Mouse (Mus musculus) right cerebral cortex, adult 18-20 months (tissue): ENCODE measurements around the gene Ppm1m.
A peak's percentile ranks its signal among the peaks of the same experiment; 100 is the strongest.

Experiments
- DNase-seq: peaks from one replicate; pipeline ENCODE4 v3.0.0; 2022; ENCODE audit warnings: mixed read lengths

Gene Ppm1m

DNA sequence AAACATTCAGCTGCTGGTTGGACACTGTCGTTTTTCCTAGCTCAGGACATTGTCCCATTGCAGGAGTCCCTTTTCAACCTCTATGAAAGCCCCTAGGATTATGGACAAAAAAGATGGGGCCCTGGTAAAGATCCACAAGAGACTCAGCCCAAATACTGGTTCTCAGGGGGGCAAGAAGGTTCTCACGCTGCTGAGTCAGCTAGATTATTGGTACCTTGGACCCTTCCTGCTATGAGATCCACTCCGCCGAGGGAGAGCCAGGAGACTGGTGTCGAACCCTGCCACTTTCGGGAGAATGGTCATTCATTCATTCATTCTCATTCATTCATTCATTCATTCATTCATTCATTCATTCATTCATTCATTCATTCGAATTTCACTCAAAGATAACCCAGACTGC, 17.4 kb upstream of the Ppm1m start:
- DNase-seq, result no peak

DNA sequence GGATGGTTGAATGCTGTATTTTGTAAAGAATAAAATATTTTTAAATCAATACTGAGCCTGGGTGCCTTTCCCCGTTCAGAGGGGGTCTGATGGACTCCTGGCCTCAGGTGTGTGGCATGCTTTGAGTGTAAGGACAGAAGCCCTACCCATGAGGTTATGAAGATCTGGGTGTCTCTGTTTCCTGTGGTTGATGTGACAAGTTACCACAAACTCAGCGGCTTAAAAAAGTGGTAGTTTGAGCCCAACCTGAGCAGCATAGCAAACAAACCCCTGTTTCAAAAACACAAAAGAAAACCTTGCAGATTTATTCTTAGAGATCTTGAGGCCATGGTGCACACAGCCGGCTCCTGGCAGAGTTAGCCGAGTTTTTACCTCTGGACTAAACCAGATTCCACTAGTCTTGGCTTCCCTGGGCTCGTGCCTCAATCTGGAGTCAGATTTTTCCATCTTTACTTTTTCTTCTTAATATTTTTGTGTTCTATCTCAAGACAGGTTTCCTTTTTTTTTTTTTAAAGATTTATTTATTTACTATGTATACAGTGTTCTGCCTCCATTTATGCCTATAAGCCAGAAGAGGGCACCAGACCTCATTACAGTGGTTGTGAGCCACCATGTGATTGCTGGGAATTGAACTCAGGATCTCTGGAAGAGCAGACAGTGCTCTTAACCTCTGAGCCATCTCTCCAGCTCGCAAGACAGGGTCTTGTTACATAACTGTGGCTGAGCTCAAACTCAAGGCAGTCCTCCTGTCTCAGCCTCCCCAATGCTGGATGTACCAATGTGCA, 16.0 kb upstream of the Ppm1m start:
- no peak for DNase-seq

DNA sequence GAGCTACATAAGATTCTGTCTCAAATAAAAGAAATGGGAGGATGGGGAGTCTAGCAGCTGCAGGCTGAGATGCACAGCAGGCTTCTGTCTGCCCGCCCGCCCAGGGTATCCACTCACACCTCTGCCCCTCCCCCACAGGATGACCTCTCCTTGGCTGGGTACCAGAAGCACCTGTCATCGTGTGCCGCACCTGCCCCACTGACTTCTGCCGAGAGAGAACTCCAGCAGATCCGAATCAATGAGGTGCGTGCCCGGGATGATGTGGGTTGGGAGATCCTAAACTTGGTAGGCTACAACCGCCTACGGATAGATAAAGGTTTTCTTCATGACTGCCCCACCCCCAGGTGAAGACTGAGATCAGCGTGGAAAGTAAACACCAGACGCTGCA, 13.0 kb upstream of the Ppm1m start:
- no peak for DNase-seq

DNA sequence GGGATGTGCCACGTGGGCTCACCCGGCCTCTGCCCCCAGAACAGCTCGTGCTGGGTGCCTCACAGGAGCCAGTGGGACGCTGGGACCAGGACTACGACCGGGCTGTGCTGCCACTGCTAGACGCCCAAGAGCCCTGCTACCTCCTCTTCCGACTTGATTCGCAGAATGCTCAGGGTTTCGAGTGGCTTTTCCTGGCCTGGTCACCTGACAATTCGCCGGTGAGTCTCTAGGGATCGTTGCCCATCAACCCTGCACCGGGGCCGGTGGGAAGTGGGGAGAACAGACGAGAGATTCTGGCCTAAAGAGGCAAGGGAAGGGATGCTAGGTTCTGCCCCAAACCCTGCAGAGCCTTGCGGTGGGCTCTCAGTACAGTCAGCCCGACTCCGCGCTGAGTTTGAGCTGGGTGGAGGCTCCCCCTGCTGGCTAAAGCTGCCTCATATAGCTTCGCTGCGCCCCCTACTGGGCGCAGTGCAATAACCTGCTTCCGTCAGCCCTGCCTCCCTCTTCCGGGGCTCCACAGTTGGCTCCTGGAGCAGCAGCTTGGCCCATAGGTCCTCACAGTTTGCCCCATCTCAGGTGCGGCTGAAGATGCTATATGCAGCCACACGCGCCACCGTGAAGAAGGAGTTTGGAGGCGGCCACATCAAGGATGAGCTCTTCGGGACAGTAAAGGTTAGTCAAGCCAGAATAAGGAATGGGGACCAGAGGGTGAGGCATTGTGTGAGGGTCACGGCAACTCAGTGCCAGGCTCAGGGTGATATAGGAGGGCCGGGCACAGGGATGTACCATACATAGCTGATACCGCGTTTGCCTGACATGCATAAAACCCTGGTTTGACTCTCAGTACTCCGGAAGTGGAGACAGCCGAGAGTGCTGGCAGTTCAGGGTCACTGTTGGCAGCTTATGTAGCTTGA, 12.4 kb upstream of the Ppm1m start:
- peak; percentile 76 for DNase-seq

DNA sequence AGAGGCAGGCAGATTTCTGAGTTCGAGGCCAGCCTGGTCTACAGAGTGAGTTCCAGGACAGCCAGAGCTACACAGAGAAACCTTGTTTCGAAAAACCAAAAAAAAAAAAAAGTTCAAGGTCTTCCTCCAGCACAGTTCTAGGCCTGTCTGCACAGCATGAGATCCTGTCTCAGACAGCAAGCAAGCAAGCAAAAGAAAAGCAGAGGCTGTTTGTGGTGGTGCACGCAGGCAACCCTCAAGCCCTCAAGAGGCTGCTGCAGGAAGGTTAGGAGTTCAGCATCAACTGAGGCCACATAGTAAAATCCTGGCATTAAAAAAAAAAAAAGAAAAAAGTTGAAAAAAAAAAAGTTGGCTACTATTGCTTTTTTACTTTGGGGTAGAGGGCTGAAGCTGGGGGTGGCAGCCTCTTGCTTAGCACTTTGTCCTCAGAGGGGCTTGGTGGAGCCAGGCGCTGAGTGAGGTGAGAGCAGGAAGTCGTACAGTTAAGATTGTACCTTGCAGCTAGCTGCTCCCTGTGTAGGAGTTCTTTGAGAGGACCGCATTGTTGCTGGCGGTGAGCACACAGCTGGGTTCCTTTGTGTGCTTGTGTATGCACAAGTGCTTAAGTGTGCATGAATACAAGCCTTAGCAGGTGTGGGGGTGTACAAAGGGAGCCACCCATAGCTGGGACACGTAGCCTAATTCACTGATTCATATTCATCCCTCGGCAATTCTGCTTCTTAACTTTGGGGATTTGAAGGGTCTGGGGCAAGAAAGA, 11.5 kb upstream of the Ppm1m start:
- DNase-seq, result no peak

DNA sequence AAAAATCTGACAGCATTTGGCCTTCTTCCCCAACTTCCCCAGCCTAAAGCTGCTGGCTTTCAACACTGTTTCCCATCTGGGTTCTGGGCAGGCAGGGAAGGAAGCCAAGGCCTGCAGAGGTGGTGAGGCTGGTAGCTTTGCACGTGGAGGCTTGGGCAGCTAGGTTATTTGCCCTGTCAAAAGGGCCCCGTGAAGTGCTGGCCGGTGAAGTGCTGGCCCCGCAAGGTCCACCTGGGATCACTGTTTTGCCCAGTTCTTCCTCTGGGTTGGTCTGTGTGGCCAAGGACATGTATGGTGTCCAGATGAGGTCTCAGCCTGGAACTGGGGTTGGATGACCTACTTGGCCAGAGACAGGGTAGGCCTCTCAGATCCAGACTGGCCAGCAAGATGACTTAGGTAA, 10.4 kb upstream of the Ppm1m start:
- no peak for DNase-seq

DNA sequence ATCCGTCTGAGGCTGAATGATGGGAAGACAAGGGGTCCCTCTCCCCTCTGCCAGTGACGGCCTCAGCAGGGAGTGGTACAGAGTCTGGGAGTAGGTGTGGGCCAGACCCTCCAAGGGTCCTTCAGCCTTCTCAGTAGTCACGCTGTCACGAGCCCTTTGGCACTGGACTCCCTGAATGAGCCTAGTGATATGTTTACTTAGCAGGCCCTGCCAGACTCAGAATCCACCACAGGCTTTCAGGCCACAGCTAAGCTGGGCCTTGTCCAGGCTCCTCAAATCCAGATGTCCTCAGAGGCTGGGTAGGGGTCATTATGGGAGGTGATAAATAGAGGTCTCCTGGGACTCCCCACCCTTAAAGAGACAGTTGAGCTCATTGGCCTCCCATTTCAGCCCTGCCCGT, 8.6 kb upstream of the Ppm1m start:
- DNase-seq, result no peak

DNA sequence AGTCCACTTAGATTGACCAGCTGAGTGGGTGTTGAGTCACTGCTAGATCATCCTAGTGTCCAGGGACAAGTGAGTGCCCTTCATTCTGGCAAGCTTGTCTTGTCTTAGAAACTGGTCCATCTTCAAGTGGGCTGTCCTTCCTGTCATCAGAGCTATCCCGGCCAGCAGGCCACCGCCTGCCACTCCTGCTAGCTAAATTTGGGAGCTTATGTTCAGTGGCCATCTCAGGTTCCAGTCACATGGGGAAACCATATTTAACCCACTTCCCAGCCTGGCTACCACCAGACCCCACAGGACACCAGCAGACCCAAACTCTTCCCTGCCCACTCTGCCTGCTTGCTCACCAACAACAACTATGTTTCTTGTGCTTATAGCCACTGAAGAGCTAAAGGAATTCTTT, 7.0 kb upstream of the Ppm1m start:
- DNase-seq, result no peak

DNA sequence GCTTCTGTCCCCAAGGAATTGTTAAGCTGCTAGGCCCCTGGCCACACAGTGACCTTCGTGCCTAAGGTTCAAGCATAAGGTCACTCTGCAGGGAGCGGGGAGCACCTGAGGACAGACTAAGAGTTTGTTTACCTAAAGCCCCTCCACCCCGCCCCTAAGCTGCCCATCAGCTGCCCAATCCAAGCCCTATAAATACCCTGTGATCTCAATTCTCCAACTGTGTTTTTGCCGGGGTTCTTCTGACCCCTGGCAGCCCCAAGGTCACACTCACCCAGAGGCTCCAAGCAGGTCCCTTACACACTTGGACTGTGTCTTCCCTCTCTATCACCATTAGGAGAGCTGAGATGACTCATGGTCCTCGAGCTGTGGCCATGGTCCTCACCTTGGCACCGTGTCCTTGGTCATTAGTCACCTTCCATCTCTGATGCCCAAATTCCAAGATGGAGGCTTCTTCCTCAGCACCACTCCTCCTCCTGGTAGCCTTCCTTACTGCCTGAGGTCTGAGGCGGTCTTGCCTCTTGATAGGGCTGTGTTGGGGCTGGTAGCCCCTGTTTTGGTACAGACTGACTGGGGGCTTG, 6.3 kb upstream of the Ppm1m start:
- no peak for DNase-seq

DNA sequence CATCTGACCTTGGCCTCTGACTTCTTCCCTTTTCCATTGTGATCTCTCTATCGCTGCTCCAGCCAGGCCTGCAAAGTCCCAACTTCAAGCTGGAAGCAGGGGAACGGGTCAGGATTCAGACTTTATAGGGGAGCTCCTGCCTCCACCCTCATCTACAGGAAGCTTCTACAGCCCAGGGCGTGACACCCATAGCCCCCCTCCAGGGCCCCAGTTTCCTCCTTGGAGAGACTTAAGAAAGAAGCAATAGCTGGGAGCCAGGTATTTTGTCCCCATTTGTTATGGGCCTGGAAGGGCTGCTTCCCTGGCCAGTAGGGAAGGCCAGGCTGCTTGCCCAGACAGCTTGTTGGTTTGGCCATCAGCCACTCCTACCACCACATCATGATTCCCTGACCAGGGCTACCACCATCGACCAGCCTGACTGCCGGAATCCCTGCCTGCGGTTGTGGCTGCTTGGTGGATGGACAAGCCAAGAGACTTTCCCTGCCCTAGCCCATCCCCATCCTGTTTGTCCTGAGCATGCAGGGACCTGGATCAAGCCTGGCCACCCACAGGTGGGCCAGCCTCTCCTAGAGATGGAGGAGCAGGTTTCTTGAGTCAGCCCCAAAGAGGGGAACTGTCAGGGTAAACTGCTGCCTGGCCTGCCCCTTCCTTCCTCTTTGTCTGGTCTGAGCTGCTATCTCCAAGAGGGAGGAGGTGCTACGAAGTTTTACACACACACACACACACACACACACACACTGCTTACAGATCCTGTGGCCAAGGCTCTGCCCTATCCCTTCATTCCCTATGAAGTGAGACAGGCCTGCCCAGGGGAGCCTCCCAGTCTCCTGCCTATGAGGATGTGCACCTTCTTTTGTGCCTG, 4.7 kb upstream of the Ppm1m start:
- no peak for DNase-seq

DNA sequence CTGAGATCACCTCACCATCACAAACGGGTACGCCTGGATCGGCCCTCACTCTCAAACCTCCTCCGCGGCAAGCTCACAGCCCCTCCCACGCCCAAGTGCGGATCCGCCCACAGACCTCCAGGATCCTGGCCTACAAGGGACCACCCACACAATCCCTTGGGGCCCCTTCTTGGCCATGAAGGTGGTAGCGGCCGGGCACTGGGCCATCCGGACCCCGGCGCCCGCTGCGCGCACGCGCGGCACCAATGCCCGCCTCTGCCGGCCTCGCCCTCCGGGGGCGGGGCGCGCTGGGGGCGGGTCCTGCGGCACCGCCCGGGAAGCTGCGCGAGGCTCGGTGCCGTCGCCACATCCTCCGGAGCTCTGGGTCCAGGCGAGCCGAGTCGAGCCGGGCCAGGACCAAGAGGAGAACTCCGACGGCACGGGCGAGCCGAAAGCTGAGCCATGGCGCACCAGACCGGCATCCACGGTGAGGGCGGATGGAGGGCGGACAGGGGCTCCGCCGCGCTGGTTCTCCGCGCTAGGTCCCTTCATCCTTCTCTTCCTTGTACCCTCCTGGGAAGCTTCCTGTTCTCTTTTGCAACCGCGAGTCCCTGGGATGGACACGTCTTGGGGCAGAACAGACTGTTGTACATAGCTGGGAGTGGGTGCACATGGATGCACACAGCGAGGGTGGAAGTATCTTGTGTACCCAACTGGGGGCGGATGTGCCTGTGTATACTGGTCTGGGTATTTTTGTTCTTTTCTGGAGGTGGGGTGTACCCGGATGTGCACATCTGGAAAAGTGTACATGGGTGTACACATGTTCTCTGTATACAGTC, 3.5 kb upstream of the Ppm1m start, which contains the start of gene Twf2:
Gene Twf2, plus strand, starts transcription at position 290 of the 818 bp plus-strand sequence.
- peak; percentile 91 for DNase-seq

DNA sequence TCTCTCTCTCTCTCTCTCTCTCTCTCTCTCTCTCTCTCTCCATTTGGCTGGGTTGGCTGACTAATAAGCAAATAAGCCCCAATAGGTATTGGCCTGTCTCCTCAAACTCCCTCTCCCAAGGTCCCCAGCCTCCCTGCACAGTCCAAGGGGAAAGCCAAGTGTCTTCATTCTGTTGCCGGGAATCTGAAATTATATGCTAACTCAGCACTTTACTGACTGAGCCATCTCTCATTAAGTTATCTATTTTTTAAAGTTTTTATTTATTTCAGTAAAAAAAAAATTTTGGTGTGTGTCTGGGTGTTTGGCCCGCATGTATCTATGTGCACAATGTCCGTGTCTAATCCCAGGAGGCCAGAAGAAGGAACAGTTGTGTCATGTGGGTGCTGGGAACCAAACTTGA, 2.3 kb upstream of the Ppm1m start:
- DNase-seq, result no peak

DNA sequence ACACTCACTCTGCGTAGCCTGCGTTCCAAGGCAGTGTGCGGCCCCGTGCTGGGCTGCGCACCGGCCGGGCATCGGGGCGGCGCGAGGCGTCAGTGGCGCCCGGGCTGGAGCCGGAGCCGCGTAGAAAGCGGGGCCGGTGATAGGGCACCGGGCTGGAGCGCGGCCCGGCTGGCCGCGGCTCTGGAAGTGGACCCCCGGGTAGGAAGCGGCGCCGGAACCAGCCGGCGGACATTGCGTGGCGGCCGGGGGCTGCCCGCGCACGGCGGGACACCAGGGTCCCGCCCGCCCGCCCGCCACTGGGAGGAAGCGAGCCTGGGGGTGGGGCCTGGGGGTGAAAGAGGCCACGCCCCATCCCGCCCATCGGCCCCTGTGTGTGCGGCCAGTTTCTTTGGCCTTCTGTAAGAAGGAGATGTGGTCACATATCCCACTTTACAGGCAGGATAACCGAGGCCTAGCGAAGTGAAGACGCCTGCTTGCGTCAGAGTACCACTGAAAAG, 536 bp downstream of the Ppm1m start:
- DNase-seq, result no peak

DNA sequence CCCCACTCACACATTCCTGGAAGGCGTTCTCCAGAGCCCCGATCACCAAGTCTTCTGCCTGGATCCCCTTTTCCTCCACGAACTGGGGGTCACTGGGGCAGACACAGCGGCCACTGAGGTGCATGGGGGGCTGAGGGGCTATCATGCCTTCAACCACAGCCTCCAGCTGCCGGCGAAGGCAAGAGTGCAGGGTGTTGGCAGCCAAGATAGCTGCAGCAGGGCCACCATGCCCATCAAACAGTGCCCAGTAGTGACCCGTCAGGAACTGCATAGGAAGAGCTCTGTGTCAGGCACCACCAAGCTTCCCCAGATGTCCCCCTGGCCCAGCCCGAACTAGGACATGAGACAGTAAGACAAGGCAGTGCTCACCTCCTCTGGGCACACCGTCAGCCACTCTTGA, 1.8 kb downstream of the Ppm1m start:
- no peak for DNase-seq

DNA sequence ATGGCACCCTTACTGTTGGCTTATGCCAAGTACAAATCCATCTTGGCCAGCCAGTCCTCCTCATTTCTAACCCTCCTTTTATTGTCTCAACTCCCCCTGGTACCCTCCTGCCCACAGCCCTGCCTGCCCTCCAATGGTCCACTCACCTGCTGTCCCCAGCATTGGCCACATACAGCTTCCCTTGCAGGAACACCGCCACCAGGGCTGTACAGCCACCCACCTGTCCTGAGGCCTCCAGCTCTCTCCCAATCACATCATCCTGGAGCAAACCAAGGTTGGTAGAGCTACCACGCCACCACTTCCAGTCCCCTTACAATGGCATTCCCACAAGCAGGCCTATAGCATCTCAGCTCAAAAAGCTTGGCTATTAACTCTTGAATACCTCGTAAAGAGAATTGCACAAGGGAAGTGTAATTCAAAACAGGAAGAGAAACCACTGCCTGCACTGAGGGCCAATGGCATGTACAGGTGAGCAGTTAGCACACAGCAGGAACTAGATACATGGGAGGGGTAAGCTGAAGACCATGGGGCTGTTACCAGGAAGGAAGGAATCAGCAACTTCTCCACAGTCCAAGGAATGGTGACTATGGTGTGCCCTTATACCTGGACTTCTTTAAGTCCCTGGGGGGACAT, 2.3 kb downstream of the Ppm1m start:
- no peak for DNase-seq

DNA sequence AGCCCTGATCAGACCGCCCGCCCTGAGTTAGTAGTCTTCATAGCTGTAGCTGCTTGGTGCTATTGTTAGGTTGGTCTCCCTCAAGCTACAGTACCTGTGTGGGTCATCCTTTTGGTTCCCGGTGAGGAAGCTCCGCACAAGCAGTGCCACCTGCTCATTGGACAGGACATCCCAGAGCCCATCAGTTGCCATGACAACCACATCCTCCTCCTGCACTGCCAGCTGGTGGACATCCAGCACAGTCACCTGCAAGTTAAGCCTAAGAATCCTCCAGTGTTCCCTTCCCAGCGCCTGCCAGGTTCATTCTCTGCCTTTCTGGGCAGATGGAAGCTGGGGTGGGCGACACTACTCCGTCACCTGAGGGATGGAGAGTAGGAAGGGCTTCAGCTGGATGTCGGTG, 3.9 kb downstream of the Ppm1m start:
- no peak for DNase-seq

DNA sequence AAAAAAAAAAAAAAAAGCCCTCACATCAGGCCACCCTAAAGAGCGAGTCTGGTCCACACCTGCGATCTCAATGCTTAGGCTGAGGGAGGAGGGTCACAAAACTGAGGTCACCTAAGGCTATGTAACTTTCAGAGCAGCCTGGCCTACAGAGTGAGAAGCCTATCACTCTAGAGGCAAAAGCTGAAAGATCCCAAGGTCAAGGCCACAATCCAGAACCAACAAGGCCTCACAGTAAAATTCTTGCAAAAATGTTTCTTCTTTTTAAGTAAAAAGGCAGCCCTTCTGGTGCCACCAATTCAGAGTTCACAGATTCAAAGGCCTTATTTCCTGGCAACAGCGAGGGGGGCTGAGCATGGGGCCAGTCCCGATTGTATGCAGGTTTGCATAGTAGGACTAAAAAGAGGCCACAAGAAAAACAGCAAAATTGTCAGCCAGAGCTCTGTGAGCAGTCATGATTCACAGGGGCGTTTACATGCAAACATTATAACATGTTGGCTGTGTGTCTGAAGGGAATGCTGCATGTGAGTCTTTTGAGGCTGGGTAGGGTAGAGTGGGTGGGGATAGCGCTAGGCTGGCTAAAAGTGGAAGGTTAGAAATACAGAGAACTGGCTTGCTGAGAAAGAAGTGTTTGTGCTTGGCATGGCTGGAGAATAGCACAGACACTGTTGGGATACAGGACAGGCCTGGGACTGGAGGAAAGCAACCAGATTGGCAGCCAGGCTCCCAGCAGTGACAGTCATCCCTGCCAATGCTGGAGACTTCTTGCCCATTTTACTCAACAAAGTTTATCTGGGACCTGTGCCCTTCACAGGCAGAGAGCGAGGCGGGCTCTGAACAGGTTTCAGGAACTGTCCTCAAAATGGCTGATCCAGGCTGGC, 5.4 kb downstream of the Ppm1m start:
- DNase-seq, result peak; percentile 51

DNA sequence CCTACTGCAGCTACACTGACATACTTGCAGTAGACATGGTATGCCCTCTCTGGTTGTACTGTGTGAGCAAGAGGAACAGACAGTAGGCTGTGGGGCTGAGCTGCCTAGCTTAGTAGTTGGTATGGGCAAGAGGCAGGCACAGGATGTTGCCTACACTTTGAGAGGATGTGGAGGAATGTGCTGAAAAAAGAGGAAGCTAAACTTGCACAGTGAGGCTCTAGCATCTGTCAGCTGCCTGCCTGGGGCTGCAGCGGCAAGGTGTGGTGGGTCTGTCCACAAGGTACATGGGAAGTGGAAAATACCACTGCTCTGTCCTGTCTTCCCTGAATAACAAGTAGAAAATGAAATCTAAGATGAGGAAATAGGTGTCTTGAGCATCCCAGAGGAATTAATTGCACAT, 6.5 kb downstream of the Ppm1m start:
- peak; percentile 57 for DNase-seq

DNA sequence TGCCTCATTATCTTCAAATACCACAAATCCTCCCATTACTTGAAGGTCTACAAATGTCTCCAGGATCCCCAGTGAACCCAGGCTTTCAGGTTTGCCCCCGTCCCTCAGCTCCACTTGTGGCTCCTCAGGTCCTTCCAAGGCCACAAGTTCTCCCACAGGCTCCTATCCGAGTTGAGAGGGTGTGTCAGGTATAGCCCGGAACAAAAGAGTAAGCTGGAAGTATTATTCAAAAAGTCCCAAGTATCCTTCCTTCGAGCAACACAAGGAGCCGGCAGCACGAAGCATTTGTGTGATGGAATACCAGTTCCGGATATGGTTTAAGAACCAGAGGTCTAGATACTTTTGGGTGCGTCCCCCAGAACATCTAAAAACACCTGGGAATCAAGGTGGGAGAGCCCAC, 7.5 kb downstream of the Ppm1m start:
- DNase-seq, result no peak
